Mouse (Mus musculus) hindbrain, embryonic 16.5 days (tissue): ENCODE results near the gene Crim1. TPM values are rescaled to one million over a fixed set of nuclear protein-coding genes. Genes with fewer than 3 reads are reported as not detected.
A peak's percentile ranks its signal among the peaks of the same experiment; 100 is the strongest.

Experiments used
- ATAC-seq: fragments of 200-750 bp; cut with Nextera tagmentation; 2 replicates; pipeline ENCODE4 v1.8.0; 2017; ENCODE audit warnings: moderate TSS enrichment, moderate library complexity
- H3K27ac ChIP-seq: fragments of 300-500 bp; sonication (generic); 2 replicates; pipeline ENCODE4 v1.5.1; 2014; ENCODE audit warnings: low read depth, mild to moderate bottlenecking, control low read depth, low read length, moderate library complexity
- H3K27me3 ChIP-seq: fragments of 300-500 bp; sonication (generic); replicated peaks from 2 replicates; pipeline ENCODE4 v1.6.1; 2014; ENCODE audit warnings: low read length; ENCODE audit not compliant: control insufficient read depth, insufficient read depth
- H3K36me3 ChIP-seq: fragments of 300-500 bp; sonication (generic); 2 replicates; pipeline ENCODE4 v1.6.1; 2014; ENCODE audit warnings: mild to moderate bottlenecking, low read length, moderate library complexity, mixed read lengths; ENCODE audit not compliant: control insufficient read depth, insufficient read depth
- H3K4me1 ChIP-seq: fragments of 300-500 bp; sonication (generic); 2 replicates; pipeline ENCODE4 v1.6.1; 2014; ENCODE audit warnings: low read depth, low read length; ENCODE audit not compliant: control insufficient read depth, insufficient read depth
- H3K4me2 ChIP-seq: fragments of 300-500 bp; sonication (generic); 2 replicates; pipeline ENCODE4 v1.6.1; 2014; ENCODE audit warnings: mild to moderate bottlenecking, low read length, control low read depth, moderate library complexity
- H3K4me3 ChIP-seq: fragments of 300-500 bp; sonication (generic); 2 replicates; pipeline ENCODE4 v1.5.1; 2014; ENCODE audit warnings: mild to moderate bottlenecking, low read length, control low read depth, moderate library complexity
- H3K9ac ChIP-seq: fragments of 300-500 bp; sonication (generic); 2 replicates; pipeline ENCODE4 v1.6.1; 2014; ENCODE audit warnings: low read depth, mild to moderate bottlenecking, control low read depth, low read length, moderate library complexity
- H3K9me3 ChIP-seq: fragments of 300-500 bp; sonication (generic); 2 replicates; pipeline ENCODE4 v1.6.1; 2014; ENCODE audit warnings: mild to moderate bottlenecking, low read length, moderate library complexity; ENCODE audit not compliant: control insufficient read depth
- WGBS: fragments of 180-500 bp; shearing (Covaris S2); extraction: QIAGEN DNeasy Blood & Tissue Kit; methylation state at CpG from one replicate; pipeline ENCODE4 v1.1.7; 2014; 5-methylcytosine and 5-hydroxymethylcytosine counted together
- polyA plus RNA-seq: library from polyadenylated mRNA; unstranded; fragments of >200 nt; fragmentation: Nextera tagmentation; extraction: Ambion mirVana; gene quantifications from 2 replicates; pipeline ENCODE4 v1.2.1, GENCODE M21; 2015

Crim1 gene
- polyA plus RNA-seq, result 12.6 and 13.4 TPM in 2 replicates

GRCm38 (mm10) chr17:78199626-78200560 lies at the start of gene Crim1:
Gene Crim1 (plus strand): TSS chr17:78200248.
- WGBS, result under 1% methylated on average over 66 of the region's 90 CpGs

GRCm38 (mm10) chr17:78151479-78152282 lies 48.4 kb upstream of the Crim1 start:
- no peaks in the 10 kb centered on the region for H3K4me1 ChIP-seq
- 79% methylated on average over 13 of the region's 13 CpGs for WGBS

More at GRCm38 (mm10) chr17:78199626-78200560, at the start of gene Crim1:
- H3K4me2 ChIP-seq, result peak within 1 kb of the TSS; percentile 89
- peaks cover 10% of the 10 kb centered on the region for H3K4me1 ChIP-seq
- peak within 1 kb of the TSS; percentile 95 for H3K4me3 ChIP-seq
- peak within 1 kb of the TSS; percentile 89 for H3K9ac ChIP-seq
- H3K27me3 ChIP-seq, result no peaks in the 10 kb centered on the region
- H3K27ac ChIP-seq, result peak within 1 kb of the TSS; percentile 95
- H3K9me3 ChIP-seq, result no peaks in the 10 kb centered on the region
- H3K36me3 ChIP-seq, result no peaks in the 10 kb centered on the region
- ATAC-seq, result peak; percentile 79

GRCm38 (mm10) chr17:78163278-78163677 lies 36.8 kb upstream of the Crim1 start:
- Histone ChIP-seq H3K36me3 (no peaks in the 10 kb centered on the region), H3K27me3 (no peaks in the 10 kb centered on the region), H3K9me3 (no peaks in the 10 kb centered on the region), H3K4me1 (no peaks in the 10 kb centered on the region), H3K4me3 (no peak overlapping the region), H3K4me2 (no peak overlapping the region), H3K9ac (no peak overlapping the region), H3K27ac (no peak overlapping the region)
- WGBS, result 31% methylated on average over 5 of the region's 5 CpGs
- ATAC-seq, result peak; percentile 54; the same call in 1 of the 2 replicates

More at GRCm38 (mm10) chr17:78151479-78152282, 48.4 kb upstream of the Crim1 start:
- no peaks in the 10 kb centered on the region for H3K36me3 ChIP-seq
- no peak overlapping the region for H3K4me2 ChIP-seq
- no peak overlapping the region for H3K9ac ChIP-seq
- no peak overlapping the region for H3K4me3 ChIP-seq
- no peaks in the 10 kb centered on the region for H3K9me3 ChIP-seq
- no peaks in the 10 kb centered on the region for H3K27me3 ChIP-seq
- no peak for ATAC-seq
- H3K27ac ChIP-seq, result no peak overlapping the region

GRCm38 (mm10) chr17:78163724-78164236 lies 36.3 kb upstream of the Crim1 start:
- Histone ChIP-seq H3K9me3 (no peaks in the 10 kb centered on the region), H3K27me3 (no peaks in the 10 kb centered on the region), H3K4me1 (no peaks in the 10 kb centered on the region), H3K27ac (no peak overlapping the region), H3K36me3 (no peaks in the 10 kb centered on the region), H3K9ac (no peak overlapping the region), H3K4me3 (no peak overlapping the region), H3K4me2 (no peak overlapping the region)
- WGBS, result 86% methylated on average over 10 of the region's 10 CpGs
- ATAC-seq, result no peak

GRCm38 (mm10) chr17:78165855-78166254 lies 34.2 kb upstream of the Crim1 start:
- ATAC-seq, result no peak
- Histone ChIP-seq H3K4me1 (no peaks in the 10 kb centered on the region), H3K9me3 (no peaks in the 10 kb centered on the region)

GRCm38 (mm10) chr17:78166566-78166965 lies 33.5 kb upstream of the Crim1 start:
- 87% methylated on average over 4 of the region's 4 CpGs for WGBS
- H3K27me3 ChIP-seq, result no peaks in the 10 kb centered on the region
- ATAC-seq, result no peak
- H3K4me2 ChIP-seq, result no peak overlapping the region
- no peak overlapping the region for H3K4me3 ChIP-seq
- H3K9ac ChIP-seq, result no peak overlapping the region
- no peak overlapping the region for H3K27ac ChIP-seq
- no peaks in the 10 kb centered on the region for H3K4me1 ChIP-seq
- no peaks in the 10 kb centered on the region for H3K9me3 ChIP-seq
- no peaks in the 10 kb centered on the region for H3K36me3 ChIP-seq

More at GRCm38 (mm10) chr17:78165855-78166254, 34.2 kb upstream of the Crim1 start:
- Histone ChIP-seq H3K4me3 (no peak overlapping the region), H3K27ac (no peak overlapping the region), H3K9ac (no peak overlapping the region), H3K36me3 (no peaks in the 10 kb centered on the region), H3K27me3 (no peaks in the 10 kb centered on the region), H3K4me2 (no peak overlapping the region)

- H3K4me1 ChIP-seq, result no peaks in the 10 kb centered on the region
- no peaks in the 10 kb centered on the region for H3K27me3 ChIP-seq
- no peak for ATAC-seq
- H3K4me3 ChIP-seq, result no peak overlapping the region
- 81% methylated on average over 2 of the region's 2 CpGs for WGBS
- no peaks in the 10 kb centered on the region for H3K9me3 ChIP-seq
- H3K4me2 ChIP-seq, result no peak overlapping the region
- H3K27ac ChIP-seq, result no peak overlapping the region
- no peak overlapping the region for H3K9ac ChIP-seq
- H3K36me3 ChIP-seq, result no peaks in the 10 kb centered on the region
These were observed 27.7 kb upstream of the Crim1 start for GRCm38 (mm10) chr17:78172371-78172770.

- WGBS, result 68% methylated on average over 6 of the region's 6 CpGs
- no peaks in the 10 kb centered on the region for H3K36me3 ChIP-seq
- no peak overlapping the region for H3K27ac ChIP-seq
These were observed 19.3 kb upstream of the Crim1 start for GRCm38 (mm10) chr17:78180766-78181165.

More at GRCm38 (mm10) chr17:78180766-78181165, 19.3 kb upstream of the Crim1 start:
- H3K9me3 ChIP-seq, result no peaks in the 10 kb centered on the region
- H3K4me2 ChIP-seq, result peak overlapping the region; percentile 2; the same call in 1 of the 2 replicates
- no peaks in the 10 kb centered on the region for H3K4me1 ChIP-seq
- H3K4me3 ChIP-seq, result no peak overlapping the region
- no peaks in the 10 kb centered on the region for H3K27me3 ChIP-seq
- ATAC-seq, result peak; percentile 64
- H3K9ac ChIP-seq, result no peak overlapping the region
